Mouse (Mus musculus) adrenal gland, postnatal 36 days (tissue): ENCODE data around the gene Slc31a2. TPM values are rescaled to one million over a fixed set of nuclear protein-coding genes. Genes with fewer than 3 reads are reported as not detected.

Experiments used
- DNase-seq, 2 experiments: peaks; one replicate each; pipeline ENCODE4 v3.0.0; 2021; ENCODE audit warnings: mixed read lengths in 1 of 2
- total RNA-seq, 2 experiments: library from RNA; stranded (reverse); gene quantifications; 2 replicates each; pipeline ENCODE4 v1.2.3; 2021

The Slc31a2 gene
- total RNA-seq, 2 experiments from 2014 or later, result 30.8 to 36.9 TPM

GRCm38 (mm10) chr4:62281319-62281718 lies 19.0 kb downstream of the Slc31a2 start:
- peak; percentile 53 to 56 for DNase-seq

DNA sequence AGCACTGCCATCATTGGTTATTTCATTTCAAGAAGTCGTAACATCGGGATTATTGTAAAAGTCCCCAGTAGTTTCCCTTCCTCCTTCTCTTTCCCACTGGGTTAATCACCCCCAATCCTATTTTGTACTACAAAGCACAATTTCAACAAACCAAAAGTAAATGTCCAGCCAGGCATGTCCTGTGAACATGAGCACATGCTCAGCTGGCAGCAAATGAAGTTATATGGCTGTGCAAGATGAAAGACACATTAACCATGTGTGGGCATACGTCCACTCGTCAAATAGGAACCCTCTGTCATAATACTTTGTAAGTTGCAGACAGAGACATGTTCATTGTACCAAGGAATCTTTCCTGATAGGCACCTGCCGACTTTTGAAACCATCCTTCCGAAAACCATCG lies 20.6 kb downstream of the Slc31a2 start:
- no peak for DNase-seq

GRCm38 (mm10) chr4:62285576-62285975 lies 23.2 kb downstream of the Slc31a2 start:
- no peak for DNase-seq

DNA sequence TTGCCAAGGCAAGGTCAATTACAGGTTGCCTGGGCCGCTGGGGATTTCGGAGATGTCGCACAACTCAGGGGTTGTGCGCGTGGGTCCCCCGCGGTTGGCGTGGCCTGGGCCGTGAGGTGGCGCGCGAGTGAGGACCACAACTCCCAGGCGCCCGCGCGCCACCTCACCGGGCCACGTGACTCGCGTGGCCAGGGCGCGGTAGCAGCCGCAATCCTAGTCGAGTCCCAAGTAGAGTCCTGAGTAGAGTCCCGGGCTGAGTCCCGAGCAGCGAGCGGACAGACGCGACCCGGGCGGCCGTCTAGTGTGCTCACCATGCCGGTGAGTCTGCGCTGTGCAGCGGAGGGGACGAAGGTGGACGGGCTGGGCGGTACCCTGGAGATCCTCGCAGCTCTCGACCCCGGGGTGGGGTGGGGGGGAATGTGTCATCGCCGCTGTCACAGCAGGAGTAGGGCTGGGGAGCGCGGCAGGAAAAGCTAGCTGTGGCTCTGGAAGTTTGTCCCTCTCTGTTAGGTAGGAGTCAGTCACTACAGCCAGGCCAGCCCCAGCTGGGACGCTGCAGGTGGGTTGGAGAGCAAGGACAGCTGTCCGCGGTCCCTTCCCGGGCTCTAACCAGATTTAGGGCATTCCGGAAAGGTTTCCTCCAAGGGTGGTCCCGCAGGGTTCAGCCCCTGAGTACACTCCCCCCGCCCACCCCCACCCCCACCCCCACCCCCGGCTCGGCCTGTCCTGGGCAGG lies 24.1 kb downstream of the Slc31a2 start:
- DNase-seq, result peak; percentile 88 to 92

GRCm38 (mm10) chr4:62286992-62287900 lies 24.9 kb downstream of the Slc31a2 start:
- DNase-seq, result no peak

DNA sequence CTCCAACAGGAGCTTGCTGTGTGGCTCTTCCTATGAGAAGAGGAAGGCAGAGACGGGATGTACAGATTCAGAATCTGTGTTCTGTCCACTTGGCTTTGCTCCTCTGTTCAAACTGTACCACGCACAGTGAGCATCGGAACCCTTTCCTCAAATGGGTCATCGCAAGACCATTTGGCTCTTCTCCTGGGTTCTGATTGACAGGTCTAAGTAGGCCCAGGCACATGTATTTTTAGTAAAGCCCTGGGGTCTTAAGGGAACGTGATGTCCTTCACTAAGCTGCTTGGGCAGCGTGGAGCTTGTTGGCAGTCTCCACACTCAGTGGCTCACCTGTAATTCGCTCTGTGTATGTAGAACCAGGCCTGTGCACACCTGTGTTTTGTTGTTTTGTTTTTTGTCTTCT lies 26.9 kb downstream of the Slc31a2 start:
- DNase-seq, result no peak

GRCm38 (mm10) chr4:62290816-62291505 lies 28.6 kb downstream of the Slc31a2 start:
- no peak for DNase-seq

DNA sequence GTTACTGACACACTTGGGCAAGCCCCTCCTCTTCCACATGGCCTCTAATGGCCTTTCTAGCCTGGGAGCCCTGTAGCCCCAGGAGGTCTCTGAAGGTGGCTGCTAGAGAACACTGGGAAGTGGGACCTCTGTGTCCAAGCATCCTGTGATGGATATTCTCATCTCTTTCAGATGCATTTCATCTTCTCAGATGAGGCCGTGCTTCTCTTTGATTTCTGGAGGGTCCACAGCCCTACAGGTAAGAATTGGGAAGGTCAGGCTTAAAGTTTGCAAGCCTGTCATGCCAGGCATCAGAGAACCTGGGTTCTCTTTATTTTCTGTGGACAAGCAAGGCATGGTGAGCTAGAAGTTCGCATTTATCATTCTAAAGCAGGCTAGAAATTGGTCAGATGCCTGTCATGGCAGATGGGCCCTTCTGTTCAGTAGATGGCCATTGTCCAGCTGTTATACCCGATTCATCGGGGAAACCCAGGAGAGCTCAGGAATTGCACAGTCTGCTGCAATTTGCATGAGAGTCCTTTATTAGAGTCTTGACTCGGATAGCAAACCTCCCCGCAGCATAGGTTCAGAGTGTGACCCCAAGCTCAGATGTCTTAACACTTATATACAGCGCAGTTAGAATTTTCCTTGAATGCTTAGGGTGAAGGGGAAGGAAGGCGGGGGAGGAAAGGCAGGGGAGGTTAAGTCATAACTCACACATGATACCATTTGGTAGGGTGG lies 30.3 kb downstream of the Slc31a2 start:
- DNase-seq, result no peak

- peak in 1 of 2 experiments; percentile 39 for DNase-seq
Observed at GRCm38 (mm10) chr4:62293219-62293861, 31.0 kb downstream of the Slc31a2 start.

DNA sequence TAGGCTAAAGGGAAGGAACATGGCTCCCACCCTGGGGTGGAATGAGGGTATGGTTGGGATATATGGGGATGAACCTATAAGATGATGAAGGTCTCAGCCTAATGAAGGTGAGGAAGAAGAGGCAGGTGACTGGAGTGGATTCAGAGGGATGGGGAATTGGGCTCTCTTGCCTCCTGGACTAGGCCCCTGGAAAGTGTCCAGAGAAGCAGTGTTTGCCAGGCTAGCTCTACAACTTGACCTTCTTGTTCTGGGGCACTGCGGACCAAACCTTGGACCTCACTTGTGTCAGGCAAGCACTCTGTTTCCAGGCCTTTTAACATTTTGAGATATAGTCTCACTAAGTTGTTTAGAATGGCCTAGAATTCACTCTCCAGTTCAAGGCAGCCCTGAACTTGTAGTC lies 32.4 kb downstream of the Slc31a2 start:
- no peak for DNase-seq

- DNase-seq, result peak in 1 of 2 experiments; percentile 33
Observed at GRCm38 (mm10) chr4:62297280-62298130, 35.1 kb downstream of the Slc31a2 start.

GRCm38 (mm10) chr4:62300001-62300400 lies 37.6 kb downstream of the Slc31a2 start:
- peak; percentile 44 to 56 for DNase-seq

GRCm38 (mm10) chr4:62302795-62303194 lies 40.4 kb downstream of the Slc31a2 start:
- DNase-seq, result no peak

GRCm38 (mm10) chr4:62303288-62303687 lies 40.9 kb downstream of the Slc31a2 start:
- no peak for DNase-seq

DNA sequence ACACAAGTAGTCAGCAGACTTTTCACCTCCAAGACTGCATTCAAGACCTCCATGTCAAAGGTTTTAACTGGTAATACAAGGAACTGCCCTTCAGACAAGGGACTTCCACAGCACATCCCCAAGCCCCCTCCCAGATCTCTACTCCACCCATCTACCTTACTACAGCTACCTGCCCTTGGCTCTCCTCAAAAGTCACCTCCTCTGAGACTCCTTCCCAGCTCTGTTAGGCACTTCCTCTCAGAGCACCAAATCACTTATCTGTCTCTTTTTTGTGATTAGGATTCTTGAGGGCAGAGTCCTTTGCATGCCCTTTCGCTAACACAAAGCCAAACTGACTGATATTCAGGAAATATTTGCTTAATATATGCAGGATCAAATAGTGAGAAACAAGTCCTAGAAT lies 43.9 kb downstream of the Slc31a2 start:
- DNase-seq, result no peak

- DNase-seq, result no peak
Observed at GRCm38 (mm10) chr4:62306840-62307239, 44.5 kb downstream of the Slc31a2 start.

DNA sequence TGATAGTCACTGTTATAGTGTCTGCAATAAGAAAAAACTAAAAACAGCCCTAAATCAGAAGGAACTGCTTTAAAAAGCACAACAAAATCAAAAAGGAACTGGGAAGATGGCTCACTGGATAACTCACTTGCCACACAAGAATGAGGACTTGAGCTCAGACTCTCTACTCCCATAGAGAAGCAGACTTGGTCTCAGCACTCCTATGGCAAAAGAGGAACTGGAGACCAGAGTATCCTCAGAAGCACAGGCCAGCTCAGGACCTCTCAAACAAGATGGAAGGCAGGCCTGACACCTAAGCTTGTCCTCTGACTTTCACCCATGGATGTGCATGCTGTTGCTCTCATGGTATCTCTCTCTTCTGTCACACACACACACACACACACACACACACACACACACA lies 46.0 kb downstream of the Slc31a2 start:
- DNase-seq, result no peak

GRCm38 (mm10) chr4:62312821-62313220 lies 50.5 kb downstream of the Slc31a2 start:
- DNase-seq, result no peak

GRCm38 (mm10) chr4:62313641-62314211 lies 51.4 kb downstream of the Slc31a2 start:
- no peak for DNase-seq

DNA sequence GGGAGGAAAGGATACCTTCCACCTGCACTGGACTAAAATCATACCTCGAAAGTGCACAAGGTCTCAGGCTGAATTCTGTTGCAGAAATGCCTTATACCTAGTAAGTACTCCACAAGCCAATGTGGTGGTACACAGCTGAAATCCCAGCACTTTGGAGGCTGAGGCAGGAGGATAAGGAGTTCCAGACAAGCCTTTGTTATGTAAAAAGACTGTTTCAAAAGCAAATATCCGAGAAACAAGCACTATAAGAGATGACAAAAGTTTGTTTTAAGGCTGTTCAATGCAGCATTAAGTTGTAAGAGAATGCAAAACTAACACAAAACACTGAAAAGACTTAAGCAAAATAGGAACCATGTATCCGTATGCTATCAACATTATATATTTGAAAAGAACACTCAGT lies 52.2 kb downstream of the Slc31a2 start:
- no peak for DNase-seq
